Comparison of ENCODE assay signal across 10 mouse cellular contexts in genomic region chr11:116675429-116675828, GRCm38 (mm10). TPM values are rescaled to one million over a fixed set of nuclear protein-coding genes. Genes with fewer than 3 reads are reported as not detected.
DNase-seq lines count a peak whose midpoint lies in the region; ATAC-seq and TF ChIP-seq lines count a peak whose summit lies in the region.
"Not testable (repeated sequence)": the region's sequence is repeated elsewhere in the genome, so short reads cannot be mapped to it uniquely, and the experiment has no call there.
"Had no signal": no experiment of that assay in that cellular context is flagged by ENCODE, and none has a peak within 500 bp of the region (broad histone marks: within the 10 kb centered on the region; RNA-seq: fewer than 3 reads in every experiment).

No protein-coding gene starts in this region.

- peaks cover 28% of the 10 kb centered on the region for H3K4me1 ChIP-seq in heart, embryonic 12.5 days (replicated peaks)
- peaks cover 28% of the 10 kb centered on the region for H3K4me1 ChIP-seq in heart, postnatal 0 days (ENCODE audit: control insufficient read depth, insufficient read depth)
- peaks cover 31% of the 10 kb centered on the region for H3K4me1 ChIP-seq in kidney, embryonic 16.5 days (ENCODE audit: insufficient read depth, low read length)

- H3K9ac ChIP-seq in heart, embryonic 12.5 days; heart, postnatal 0 days (replicated peaks; ENCODE audit: low read depth, low read length); kidney, embryonic 16.5 days (replicated peaks; ENCODE audit: low read length): not testable (repeated sequence)

- H3K36me3 ChIP-seq in heart, embryonic 12.5 days: peaks cover 64% of the 10 kb centered on the region
- peaks cover 61% of the 10 kb centered on the region for H3K36me3 ChIP-seq in heart, postnatal 0 days (replicated peaks; ENCODE audit: control insufficient read depth, insufficient read depth, low read length)
- H3K36me3 ChIP-seq in kidney, embryonic 16.5 days (ENCODE audit: insufficient read depth, low read length): peaks cover 60% of the 10 kb centered on the region

- H3K4me2 ChIP-seq in heart, embryonic 12.5 days; heart, postnatal 0 days (ENCODE audit: low read depth, low read length); kidney, embryonic 16.5 days (replicated peaks; ENCODE audit: low read depth, low read length): not testable (repeated sequence)

- H3K27ac ChIP-seq in heart, embryonic 12.5 days (ENCODE audit: poor library complexity, severe bottlenecking): 0 out of 2 replicates have a peak overlapping the region, but pooled peaks have one; percentile 1
- H3K27ac ChIP-seq in heart, postnatal 0 days (ENCODE audit: low read depth): peak overlapping the region; percentile 80
- peak overlapping the region; percentile 71 for H3K27ac ChIP-seq in kidney, embryonic 16.5 days (ENCODE audit: low read length)

- TF ChIP-seq CTCF in heart, postnatal 0 days (IDR thresholded peaks at IDR 0.05; ENCODE audit: low read depth): not testable (repeated sequence)

- H3K9me3 ChIP-seq in heart, embryonic 12.5 days (replicated peaks); heart, postnatal 0 days (replicated peaks; ENCODE audit: control insufficient read depth, low read length); kidney, embryonic 16.5 days (ENCODE audit: low read length): not testable (repeated sequence)

- not testable (repeated sequence) for H3K4me3 ChIP-seq in heart, embryonic 12.5 days; heart, postnatal 0 days (ENCODE audit: low read depth, low read length); kidney, embryonic 16.5 days (ENCODE audit: low read length)

- ATAC-seq in heart, embryonic 12.5 days (ENCODE audit: insufficient number of reproducible peaks, low FRiP score); kidney, embryonic 16.5 days (ENCODE audit: low FRiP score, low TSS enrichment): not testable (repeated sequence)
- peak; percentile 52 for ATAC-seq in heart, postnatal 0 days (ENCODE audit: insufficient read depth, low read depth)

- DNase-seq in adrenal gland, adult 2 months: peak; percentile 86
- peak; percentile 76 to 78 for DNase-seq in adrenal gland, postnatal 36 days
- not testable (repeated sequence) for DNase-seq in heart, postnatal 0 days (ENCODE audit: low spot score)
- peak; percentile 77 for DNase-seq in kidney, adult 18-20 months
- DNase-seq in kidney, postnatal 36 days: peak; percentile 81 to 87

- WGBS in heart, embryonic 12.5 days: 55% methylated on average over 6 of the region's 6 CpGs
- WGBS in heart, postnatal 0 days: 26% methylated on average over 6 of the region's 6 CpGs
- WGBS in kidney, embryonic 16.5 days: 68% methylated on average over 6 of the region's 6 CpGs

- TF ChIP-seq EP300 in heart, postnatal 0 days (IDR thresholded peaks at IDR 0.05; ENCODE audit: low read depth): not testable (repeated sequence)

- H3K27me3 ChIP-seq in heart, embryonic 12.5 days (replicated peaks); heart, postnatal 0 days (ENCODE audit: control insufficient read depth, insufficient read depth, low read length); kidney, embryonic 16.5 days (ENCODE audit: insufficient read depth, low read length): not testable (repeated sequence)

RNA-seq across cellular contexts. Expression of gene Cygb, which starts 21.3 kb away (rescaled TPM):
- total RNA-seq in adrenal gland, adult 2 months (2021): 10 to 100 TPM; 24.8 to 46.8 TPM
- 54.3 and 62.4 TPM in 2 replicates for polyA plus RNA-seq in adrenal gland, adult 2 months (2012; rRNA removed)
- total RNA-seq in adrenal gland, postnatal 36 days (2021): 10 to 100 TPM; 25.0 to 36.5 TPM
- polyA plus RNA-seq in heart, embryonic 12.5 days (2016; fragmentation: Nextera tagmentation; extraction: Ambion mirVana): 1.3 and 1.4 TPM in 2 replicates
- total RNA-seq in heart, postnatal 0 days (2014; rRNA removed; ENCODE audit: low replicate concordance): 11.4 and 38.8 TPM in 2 replicates
- 21.1 and 21.6 TPM in 2 replicates for polyA plus RNA-seq in heart, postnatal 0 days (2015; fragmentation: Nextera tagmentation; extraction: Ambion mirVana)
- 17.0 and 17.5 TPM in 2 replicates for polyA plus RNA-seq in kidney, embryonic 16.5 days (2015; fragmentation: Nextera tagmentation; extraction: Ambion mirVana)
- total RNA-seq: common myeloid progenitor, adult 5-6 weeks; monocyte, adult 5-6 weeks had no signal
- polyA plus RNA-seq: macrophage had no signal

RNA-seq across cellular contexts. Expression of gene Prcd, which starts 22.1 kb away (rescaled TPM):
- 10 to 100 TPM; 10.2 to 14.2 TPM for total RNA-seq in adrenal gland, adult 2 months (2021)
- 13.0 and 14.1 TPM in 2 replicates for polyA plus RNA-seq in adrenal gland, adult 2 months (2012; rRNA removed)
- total RNA-seq in adrenal gland, postnatal 36 days (2021): 10 to 100 TPM in 1 of 2 experiments, 1 to 10 TPM in 1; 9.6 to 14.1 TPM
- 0.73 TPM in 1 of 2 replicates, not detected in the other for polyA plus RNA-seq in heart, embryonic 12.5 days (2016; fragmentation: Nextera tagmentation; extraction: Ambion mirVana)
- total RNA-seq in heart, postnatal 0 days (2014; rRNA removed; ENCODE audit: low replicate concordance): not detected in 2 replicates
- 2.5 and 2.6 TPM in 2 replicates for polyA plus RNA-seq in heart, postnatal 0 days (2015; fragmentation: Nextera tagmentation; extraction: Ambion mirVana)
- polyA plus RNA-seq in kidney, embryonic 16.5 days (2015; fragmentation: Nextera tagmentation; extraction: Ambion mirVana): 1.3 and 1.5 TPM in 2 replicates
- total RNA-seq: common myeloid progenitor, adult 5-6 weeks; monocyte, adult 5-6 weeks had no signal
- polyA plus RNA-seq: macrophage had no signal

RNA-seq across cellular contexts. Expression of gene Rhbdf2, which starts 48.6 kb away (rescaled TPM):
- 10 to 100 TPM in 1 of 2 experiments, 1 to 10 TPM in 1; 8.2 to 22.7 TPM for total RNA-seq in adrenal gland, adult 2 months (2021)
- polyA plus RNA-seq in adrenal gland, adult 2 months (2012; rRNA removed): 41.1 and 56.8 TPM in 2 replicates
- total RNA-seq in adrenal gland, postnatal 36 days (2021): 10 to 100 TPM; 12.5 to 17.5 TPM
- 7.5 and 8.1 TPM in 2 replicates for polyA plus RNA-seq in heart, embryonic 12.5 days (2016; fragmentation: Nextera tagmentation; extraction: Ambion mirVana)
- total RNA-seq in heart, postnatal 0 days (2014; rRNA removed; ENCODE audit: low replicate concordance): 19.0 and 25.5 TPM in 2 replicates
- polyA plus RNA-seq in heart, postnatal 0 days (2015; fragmentation: Nextera tagmentation; extraction: Ambion mirVana): 5.8 and 6.1 TPM in 2 replicates
- 11.4 and 12.8 TPM in 2 replicates for polyA plus RNA-seq in kidney, embryonic 16.5 days (2015; fragmentation: Nextera tagmentation; extraction: Ambion mirVana)

Comparison
In these comparisons a context has a peak if more than half of its experiments do, and no peak if none do; other contexts are left out.
1. H3K27ac ChIP-seq: peak in every context shown above with its lines; median percentile 80 in heart, postnatal 0 days; 71 in kidney, embryonic 16.5 days; 1 in heart, embryonic 12.5 days.